Mouse (Mus musculus) cerebellum, adult 2 months (tissue): ENCODE measurements around the gene Bmper. TPM values are rescaled to one million over a fixed set of nuclear protein-coding genes. Genes with fewer than 3 reads are reported as not detected.
A peak's percentile ranks its signal among the peaks of the same experiment; 100 is the strongest.

ENCODE experiments used
- DNase-seq, 2 experiments: peaks; one replicate each; pipeline ENCODE4 v3.0.0; 2021
- H3K27ac ChIP-seq: fragments of 200-500 bp; 2 replicates; pipeline ENCODE4 v1.5.1; 2012; ENCODE audit warnings: low read length, control low read depth, inconsistent platforms; ENCODE audit not compliant: insufficient read depth
- H3K27me3 ChIP-seq: fragments of 200-500 bp; 2 replicates; pipeline ENCODE4 v1.6.1; 2012; ENCODE audit warnings: inconsistent platforms, mild to moderate bottlenecking, low read length, moderate library complexity; ENCODE audit not compliant: control insufficient read depth, insufficient read depth
- H3K4me1 ChIP-seq: fragments of 200-500 bp; 2 replicates; pipeline ENCODE4 v1.6.1; 2011; ENCODE audit warnings: low read length; ENCODE audit not compliant: control insufficient read depth, insufficient read depth
- H3K4me3 ChIP-seq: fragments of 200-500 bp; replicated peaks from 2 replicates; pipeline ENCODE3; 2011; ENCODE audit warnings: mild to moderate bottlenecking, low read depth, low read length, control low read depth; ENCODE audit not compliant: insufficient read depth
- CTCF ChIP-seq: fragments of 200-500 bp; IDR thresholded peaks from 2 replicates; pipeline ENCODE4 v1.5.1; 2011; ENCODE audit warnings: low read depth, mild to moderate bottlenecking, control low read depth, low read length, moderate library complexity, borderline replicate concordance; ENCODE audit not compliant: insufficient read depth
- POLR2A ChIP-seq: fragments of 200-500 bp; IDR thresholded peaks from 2 replicates; pipeline ENCODE4 v1.6.1; 2011; ENCODE audit warnings: low read length, control low read depth, borderline replicate concordance; ENCODE audit not compliant: insufficient read depth
- WGBS: fragments of 180-500 bp; shearing (Covaris S2); methylation state at CpG from one replicate; pipeline ENCODE4 v1.1.7; 2018; 5-methylcytosine and 5-hydroxymethylcytosine counted together
- polyA plus RNA-seq: library from polyadenylated mRNA; depleted of rRNA; stranded (reverse); fragments of >200 nt; gene quantifications from 2 replicates; pipeline ENCODE4 v1.2.3, GENCODE M21; 2012

The Bmper gene
- polyA plus RNA-seq, 1 experiment: 3.5 TPM

DNA sequence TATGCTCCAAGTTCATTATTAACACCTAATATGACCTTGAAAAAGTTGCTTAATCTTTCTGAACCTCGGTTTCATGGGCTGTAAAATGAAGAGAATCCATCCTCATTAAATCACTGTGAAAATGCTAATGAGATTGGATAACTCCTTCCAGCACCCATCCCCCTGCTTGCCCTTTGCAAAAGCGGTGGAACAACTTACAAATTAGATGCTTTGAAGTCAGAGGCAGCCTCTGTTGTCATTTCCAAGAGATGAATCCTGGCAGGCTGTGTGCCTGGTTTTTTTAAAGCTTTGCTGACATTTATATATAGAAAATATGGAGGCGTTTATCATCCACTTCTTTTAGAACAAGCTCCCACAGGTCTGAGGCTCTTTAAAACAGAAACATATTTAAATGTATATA, 274.8 kb downstream of the Bmper start:
- 34% methylated on average over 3 of the region's 3 CpGs for WGBS
- H3K4me3 ChIP-seq: no peak overlapping the region
- H3K27ac ChIP-seq: no peak overlapping the region
- H3K27me3 ChIP-seq: no peaks in the 10 kb centered on the region
- no peaks in the 10 kb centered on the region for H3K4me1 ChIP-seq
- DNase-seq: no peak
- TF ChIP-seq POLR2A: no peak
- no peak for TF ChIP-seq CTCF

DNA sequence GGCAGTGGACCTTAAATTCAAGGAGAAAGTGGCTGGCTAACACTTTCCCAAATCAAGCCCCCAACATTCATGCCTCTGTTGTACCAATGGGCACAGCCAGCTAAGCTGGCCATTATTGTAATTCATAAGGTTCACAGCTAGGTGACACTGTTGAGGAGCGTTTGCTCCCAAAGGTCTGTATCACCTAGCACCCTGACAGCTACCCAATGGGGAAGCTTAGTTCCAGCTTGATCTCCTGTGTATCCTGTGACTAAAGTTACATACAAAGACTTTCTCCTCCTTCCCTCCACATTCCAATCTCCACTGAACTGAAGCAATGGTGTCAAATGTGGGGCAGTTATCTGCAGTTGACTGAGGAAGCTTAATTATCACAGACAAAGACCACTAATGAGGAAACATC, 311.0 kb downstream of the Bmper start:
- no peak overlapping the region for H3K4me3 ChIP-seq
- WGBS: 36% methylated on average over 1 of the region's 1 CpGs
- TF ChIP-seq POLR2A (no peak), CTCF (0 out of 2 replicates have a peak, but pooled peaks have one; percentile 15)
- no peaks in the 10 kb centered on the region for H3K27me3 ChIP-seq
- DNase-seq: no peak
- no peak overlapping the region for H3K27ac ChIP-seq
- H3K4me1 ChIP-seq: no peaks in the 10 kb centered on the region
